Mouse (Mus musculus) liver, embryonic 14.5 days (tissue): ENCODE results near the gene Reln.

ENCODE experiments used
- CTCF ChIP-seq: IDR thresholded peaks from 2 replicates; pipeline ENCODE4 v1.5.1; 2016; ENCODE audit warnings: antibody characterized with exemption, low read depth, control low read depth
- EP300 ChIP-seq: IDR thresholded peaks from 2 replicates; pipeline ENCODE4 v1.6.1; 2016; ENCODE audit warnings: antibody characterized with exemption, low read depth

DNA sequence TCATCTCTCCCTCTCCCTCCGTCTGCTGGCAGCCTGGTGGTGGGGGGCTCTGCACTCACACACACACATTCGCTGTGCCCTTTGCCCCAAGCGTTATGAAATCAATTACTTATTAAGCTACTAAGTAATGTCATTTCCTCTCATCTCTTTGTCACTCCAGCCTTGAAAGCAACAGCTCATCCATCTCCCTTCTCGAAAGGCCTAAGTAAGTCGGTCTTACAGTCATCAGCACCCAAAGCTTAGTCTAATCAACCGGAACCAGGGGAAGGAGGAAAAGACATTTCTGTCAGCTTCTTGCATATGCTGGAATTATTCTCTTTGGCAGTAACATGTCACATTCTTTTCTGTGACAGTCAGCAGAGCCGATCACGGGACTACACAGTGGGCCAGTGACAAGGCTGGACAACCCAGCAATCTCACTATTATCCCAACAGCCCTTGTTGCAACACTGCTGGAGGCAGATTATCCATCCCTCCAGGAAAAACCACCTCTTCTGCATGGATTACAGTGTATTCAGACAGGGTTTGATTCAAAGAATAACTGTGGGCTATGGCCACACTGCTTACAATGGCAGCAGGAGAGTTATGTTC is 149.1 kb downstream of the Reln start:
- TF ChIP-seq CTCF (no peak), EP300 (no peak)
